23 mouse cellular contexts compared by ENCODE assay signal in genomic region chr5:104173094-104173493, GRCm38 (mm10). TPM values are rescaled to one million over a fixed set of nuclear protein-coding genes. Genes with fewer than 3 reads are reported as not detected.
DNase-seq lines count a peak whose midpoint lies in the region; ATAC-seq and TF ChIP-seq lines count a peak whose summit lies in the region.
"Had no signal": no experiment of that assay in that cellular context is flagged by ENCODE, and none has a peak within 500 bp of the region (broad histone marks: within the 10 kb centered on the region; RNA-seq: fewer than 3 reads in every experiment).

No protein-coding gene starts in this region.

- H3K27me3 ChIP-seq in kidney, adult 2 months (replicated peaks; ENCODE audit: control insufficient read depth, insufficient read depth, low read length) = no peaks in the 10 kb centered on the region
- H3K27me3 ChIP-seq: hindbrain, embryonic 13.5 days; midbrain, embryonic 12.5 days had no signal

- TF ChIP-seq CTCF in kidney, adult 2 months (conservative IDR thresholded peaks at IDR 0.05; ENCODE audit: insufficient read depth, insufficient read length, low read depth, low read length) = no peak

- no peak for ATAC-seq in cerebellum, adult (ENCODE audit: insufficient number of reproducible peaks, low FRiP score, low TSS enrichment)
- ATAC-seq: activated CD4-positive, CD25-positive, alpha-beta regulatory T cell, adult 4 months; intestine, postnatal 0 days had no signal

- no peak overlapping the region for H3K4me3 ChIP-seq in kidney, adult 2 months (ENCODE audit: insufficient read depth, low read depth, low read length)
- H3K4me3 ChIP-seq: hindbrain, embryonic 13.5 days; limb, embryonic 13.5 days; midbrain, embryonic 12.5 days; myocyte had no signal

- no peak overlapping the region for H3K27ac ChIP-seq in kidney, adult 2 months (ENCODE audit: insufficient read depth, low read depth, low read length)
- H3K27ac ChIP-seq: hindbrain, embryonic 13.5 days; limb, embryonic 13.5 days; midbrain, embryonic 12.5 days had no signal

- no peak for TF ChIP-seq POLR2A in kidney, adult 2 months (IDR thresholded peaks at IDR 0.05; ENCODE audit: low read depth, low read length)

- no peaks in the 10 kb centered on the region for H3K36me3 ChIP-seq in kidney, adult 2 months (ENCODE audit: control insufficient read depth, insufficient read depth, low read length)
- H3K36me3 ChIP-seq: hindbrain, embryonic 13.5 days; limb, embryonic 13.5 days; midbrain, embryonic 12.5 days had no signal

- 68% methylated on average over 6 of the region's 6 CpGs for WGBS in kidney, adult 2 months

- H3K4me1 ChIP-seq in kidney, adult 2 months (ENCODE audit: control insufficient read depth, insufficient read depth, low read length) = no peaks in the 10 kb centered on the region
- H3K4me1 ChIP-seq: hindbrain, embryonic 13.5 days; limb, embryonic 13.5 days; midbrain, embryonic 12.5 days had no signal

- peak; percentile 12 for DNase-seq in kidney, adult 2 months
- DNase-seq in kidney, postnatal 14 days = no peak
- DNase-seq in frontal cortex, postnatal 10 days (ENCODE audit: low spot score in 2 of 2) = peak; percentile 34 to 37
- DNase-seq in layer of hippocampus, postnatal 36 days = peak; percentile 35 to 37
- peak; percentile 49 for DNase-seq in right cerebral cortex, postnatal 25 days
- no peak for DNase-seq in MN1 (ENCODE audit: low spot score)
- no peak for DNase-seq in Muller cell, postnatal 12 days (ENCODE audit: inconsistent ontology term)
- DNase-seq: adrenal gland, postnatal 36 days; gastrocnemius, postnatal 10 days; thymus, adult 2 months had no signal

RNA-seq across cellular contexts. Expression of gene Dspp, which starts 2.6 kb away (rescaled TPM):
- polyA plus RNA-seq in kidney, adult 2 months (2012; rRNA removed) = not detected in 2 replicates
- total RNA-seq in layer of hippocampus, postnatal 36 days (2021) = under 1 TPM in 1 of 2 experiments, not detected in 1; 0.08 TPM
- total RNA-seq: adrenal gland, postnatal 36 days; common myeloid progenitor, adult 5-6 weeks; gastrocnemius, postnatal 10 days; heart, adult 8-10 months had no signal
- polyA plus RNA-seq: activated CD4-positive, CD25-positive, alpha-beta regulatory T cell, adult 4 months; embryonic facial prominence, embryonic 14.5 days; forebrain, embryonic 11.5 days; heart, postnatal 0 days; hindbrain, embryonic 13.5 days; intestine, postnatal 0 days; liver, embryonic 16.5 days; midbrain, embryonic 12.5 days; myocyte; thymus, adult 2 months had no signal

RNA-seq across cellular contexts. Expression of gene Dmp1, which starts 29.3 kb away (rescaled TPM):
- not detected in 2 replicates for polyA plus RNA-seq in kidney, adult 2 months (2012; rRNA removed)
- 1 to 10 TPM; 4.0 to 4.5 TPM for total RNA-seq in layer of hippocampus, postnatal 36 days (2021)
- total RNA-seq: adrenal gland, postnatal 36 days; common myeloid progenitor, adult 5-6 weeks; heart, adult 8-10 months had no signal
- polyA plus RNA-seq: activated CD4-positive, CD25-positive, alpha-beta regulatory T cell, adult 4 months; liver, embryonic 16.5 days; thymus, adult 2 months had no signal

RNA-seq across cellular contexts. Expression of gene Sparcl1, which starts 59.6 kb away (rescaled TPM):
- polyA plus RNA-seq in kidney, adult 2 months (2012; rRNA removed) = 31.6 and 36.4 TPM in 2 replicates
- total RNA-seq in layer of hippocampus, postnatal 36 days (2021) = 1,000 to 10,000 TPM; 1,408 to 1,415 TPM
- total RNA-seq: common myeloid progenitor, adult 5-6 weeks had no signal
- polyA plus RNA-seq: activated CD4-positive, CD25-positive, alpha-beta regulatory T cell, adult 4 months had no signal

Comparison
In these comparisons a context has a peak if more than half of its experiments do, and no peak if none do; other contexts are left out.
1. DNase-seq: peak in kidney, adult 2 months (single experiment), frontal cortex, postnatal 10 days (2 of 2), layer of hippocampus, postnatal 36 days (2 of 2) and right cerebral cortex, postnatal 25 days (single experiment); none in kidney, postnatal 14 days (single experiment), MN1 (single experiment) and Muller cell, postnatal 12 days (single experiment).